Mouse (Mus musculus) cerebellum, adult 9-10 months (tissue): ENCODE results near the gene Izumo1.

Experiments
- DNase-seq: peaks from one replicate; pipeline ENCODE4 v3.0.0; 2022

The Izumo1 gene

GRCm38 (mm10) chr7:45621443-45621842 is at the start of gene Izumo1:
Gene Izumo1, plus strand, starts transcription at chr7:45621811.
- no peak for DNase-seq

GRCm38 (mm10) chr7:45571966-45572365 is 49.6 kb upstream of the Izumo1 start:
- no peak for DNase-seq

GRCm38 (mm10) chr7:45573954-45574353 is 47.7 kb upstream of the Izumo1 start:
- DNase-seq = no peak

- DNase-seq = no peak
Measured at GRCm38 (mm10) chr7:45574472-45575379, 46.9 kb upstream of the Izumo1 start.

- no peak for DNase-seq
Measured at GRCm38 (mm10) chr7:45585923-45586322, 35.7 kb upstream of the Izumo1 start.

- DNase-seq = peak; percentile 58
Measured at GRCm38 (mm10) chr7:45587631-45588592, 33.7 kb upstream of the Izumo1 start.

GRCm38 (mm10) chr7:45589173-45589572 is 32.4 kb upstream of the Izumo1 start:
- peak; percentile 98 for DNase-seq

GRCm38 (mm10) chr7:45589898-45590297 is 31.7 kb upstream of the Izumo1 start:
- DNase-seq = peak; percentile 54

GRCm38 (mm10) chr7:45590874-45591273 is 30.7 kb upstream of the Izumo1 start:
- DNase-seq = peak; percentile 46

GRCm38 (mm10) chr7:45591880-45592279 is 29.7 kb upstream of the Izumo1 start:
- DNase-seq = no peak

- DNase-seq = peak; percentile 81
Measured at GRCm38 (mm10) chr7:45593118-45593815, 28.3 kb upstream of the Izumo1 start.

GRCm38 (mm10) chr7:45595176-45595575 is 26.4 kb upstream of the Izumo1 start:
- no peak for DNase-seq

GRCm38 (mm10) chr7:45596107-45596506 is 25.5 kb upstream of the Izumo1 start:
- no peak for DNase-seq

- no peak for DNase-seq
Measured at GRCm38 (mm10) chr7:45597013-45597412, 24.6 kb upstream of the Izumo1 start.

- no peak for DNase-seq
Measured at GRCm38 (mm10) chr7:45597527-45597926, 24.1 kb upstream of the Izumo1 start.

GRCm38 (mm10) chr7:45598960-45599879 is 22.4 kb upstream of the Izumo1 start:
- DNase-seq = no peak

- DNase-seq = no peak
Measured at GRCm38 (mm10) chr7:45605704-45606289, 15.8 kb upstream of the Izumo1 start.

- no peak for DNase-seq
Measured at GRCm38 (mm10) chr7:45609511-45609910, 12.1 kb upstream of the Izumo1 start.

GRCm38 (mm10) chr7:45616277-45616676 is 5.3 kb upstream of the Izumo1 start:
- DNase-seq = no peak

GRCm38 (mm10) chr7:45617042-45617695 is 4.4 kb upstream of the Izumo1 start, which contains the start of gene Fut1:
Gene Fut1, plus strand, starts transcription at chr7:45617289.
- DNase-seq = no peak

- DNase-seq = no peak
Measured at GRCm38 (mm10) chr7:45618316-45618715, 3.3 kb upstream of the Izumo1 start.
